Mouse (Mus musculus) inflammation-experienced regulatory T-cells, adult 6 months (primary cell): ENCODE measurements around the gene Gm15217. TPM values are rescaled to one million over a fixed set of nuclear protein-coding genes. Genes with fewer than 3 reads are reported as not detected.

Experiments
- ATAC-seq: one replicate; pipeline ENCODE4 v1.8.0; 2017
- polyA plus RNA-seq, 3 experiments: library from polyadenylated mRNA; unstranded; fragments of 100-300 nt; shearing (Covaris generic); gene quantifications; one replicate each; pipeline ENCODE4 v1.2.1; 2017

Gm15217 gene
- not detected for polyA plus RNA-seq

DNA sequence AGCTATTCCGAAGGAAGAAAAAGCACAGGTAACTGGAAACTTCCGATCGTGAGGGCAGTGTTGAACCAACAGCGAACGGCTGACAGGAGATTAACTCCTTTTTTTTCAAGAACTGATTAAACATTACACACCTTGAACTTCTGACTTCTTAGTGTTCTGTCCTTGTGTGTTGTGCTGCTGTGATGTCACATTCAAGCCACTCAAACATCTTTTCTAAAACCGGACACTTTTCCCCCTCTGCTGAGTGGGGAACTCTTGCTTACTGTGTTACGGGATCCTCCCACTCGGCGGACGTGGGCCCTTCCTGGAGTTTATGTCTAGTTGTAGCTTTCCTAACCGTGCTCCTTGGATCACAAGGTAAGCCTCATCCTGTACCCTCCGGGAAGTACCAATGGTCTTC lies at the start of gene Gm15217:
Gm15217 (plus strand) TSS at position 130 of the 400 bp plus-strand sequence.
- ATAC-seq, result no peak

DNA sequence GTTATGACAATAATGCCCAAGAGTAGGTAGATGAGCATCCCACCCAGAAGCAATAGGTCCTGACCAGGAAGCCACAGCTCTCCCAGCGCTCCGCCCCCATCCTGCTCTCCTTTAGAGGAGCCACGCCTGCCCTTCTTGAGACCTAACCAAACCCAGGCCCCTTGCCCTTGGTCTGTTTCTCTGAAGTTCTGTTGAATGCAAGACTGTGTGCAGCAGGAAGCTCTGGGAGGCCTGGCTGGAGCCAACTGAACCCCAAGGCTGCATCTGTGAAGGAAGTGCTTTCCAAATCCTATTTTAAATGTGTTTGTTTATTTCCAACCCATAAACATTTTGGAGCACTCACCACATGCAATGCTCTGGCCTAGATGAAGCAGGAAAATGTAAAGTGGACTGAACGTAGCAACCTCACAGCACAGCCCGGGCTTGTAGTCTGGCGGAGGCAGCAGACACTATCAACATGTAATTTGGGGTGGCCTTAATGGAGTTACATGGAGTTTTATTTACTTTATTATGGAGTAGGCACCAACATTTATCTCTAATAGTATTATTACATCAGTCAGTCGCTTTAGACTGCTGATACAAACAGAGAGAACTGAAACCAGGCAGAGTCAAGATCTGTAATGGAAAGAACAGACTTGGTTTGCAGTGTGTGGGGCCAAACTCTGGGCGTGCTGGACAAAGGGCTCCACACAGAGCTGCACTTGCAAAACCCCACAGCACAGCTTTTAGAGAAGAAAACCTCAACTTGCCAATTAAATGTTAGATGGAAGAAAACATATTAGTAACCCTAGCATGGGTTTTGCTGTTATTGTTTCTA lies 45.6 kb upstream of the Gm15217 start:
- no peak for ATAC-seq

DNA sequence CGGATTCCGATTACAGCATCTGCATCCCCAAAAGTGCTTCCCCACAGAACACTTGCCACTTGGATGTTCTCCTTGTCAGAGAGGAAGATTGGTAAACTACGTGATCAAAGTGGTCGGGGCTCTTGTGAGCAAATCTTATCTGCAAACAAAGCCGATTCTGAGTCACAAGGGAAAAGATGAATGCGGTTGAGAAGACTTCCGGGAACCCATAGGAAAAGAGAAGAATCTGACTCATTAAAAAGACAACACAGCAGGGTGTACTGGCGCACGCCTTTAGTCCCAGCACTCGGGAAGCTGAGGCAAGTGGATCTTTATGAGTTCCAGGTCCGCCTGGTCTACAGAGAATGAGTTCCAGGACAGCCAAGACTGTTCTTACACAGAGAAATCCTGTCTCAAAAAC lies 40.4 kb upstream of the Gm15217 start:
- no peak for ATAC-seq

- no peak for ATAC-seq
Measured at GRCm38 (mm10) chr14:46344750-46345149, 34.5 kb upstream of the Gm15217 start.

GRCm38 (mm10) chr14:46357286-46357685 lies 21.9 kb upstream of the Gm15217 start:
- ATAC-seq, result no peak

DNA sequence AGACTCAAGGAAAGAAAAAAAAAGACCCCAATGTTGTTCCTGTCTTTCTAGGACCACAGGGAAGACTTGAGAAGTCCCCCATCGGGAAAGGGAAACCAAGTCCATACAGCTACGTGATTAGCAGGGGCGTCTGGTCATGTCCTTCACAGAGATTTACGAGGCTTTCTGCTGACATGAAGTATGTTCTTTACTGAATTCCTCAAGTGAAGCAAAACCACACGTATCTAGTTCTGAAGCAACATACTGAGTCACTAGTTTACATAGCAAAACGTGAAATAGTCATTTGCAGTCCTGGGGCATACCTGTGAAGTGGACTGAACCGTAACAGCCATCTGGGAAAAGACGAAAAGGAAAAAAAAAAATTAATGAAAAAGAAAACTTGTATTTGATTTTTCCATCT lies 21.5 kb upstream of the Gm15217 start:
- no peak for ATAC-seq

- no peak for ATAC-seq
Measured at GRCm38 (mm10) chr14:46363209-46363608, 16.0 kb upstream of the Gm15217 start.

GRCm38 (mm10) chr14:46372452-46372851 lies 6.8 kb upstream of the Gm15217 start:
- ATAC-seq, result no peak

DNA sequence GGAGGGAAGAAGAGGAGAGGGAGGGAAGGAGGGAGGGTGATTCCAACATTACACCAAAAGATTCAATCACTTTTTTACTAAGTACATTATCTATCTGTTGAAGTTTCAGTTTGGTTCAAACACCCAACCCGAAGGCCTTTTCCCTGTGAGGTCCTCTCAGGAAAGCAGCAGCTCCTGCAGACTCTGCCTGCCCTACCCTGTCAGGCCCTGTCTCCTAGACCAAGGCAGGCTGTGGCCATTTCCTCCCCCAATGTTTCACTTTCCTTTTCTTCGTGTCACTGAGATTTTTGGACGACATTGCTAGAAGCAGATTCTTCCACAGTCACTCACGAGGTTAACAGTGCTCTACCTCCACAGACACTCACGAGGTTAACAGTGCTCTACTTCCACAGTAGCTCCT lies 3.4 kb upstream of the Gm15217 start:
- ATAC-seq, result no peak

DNA sequence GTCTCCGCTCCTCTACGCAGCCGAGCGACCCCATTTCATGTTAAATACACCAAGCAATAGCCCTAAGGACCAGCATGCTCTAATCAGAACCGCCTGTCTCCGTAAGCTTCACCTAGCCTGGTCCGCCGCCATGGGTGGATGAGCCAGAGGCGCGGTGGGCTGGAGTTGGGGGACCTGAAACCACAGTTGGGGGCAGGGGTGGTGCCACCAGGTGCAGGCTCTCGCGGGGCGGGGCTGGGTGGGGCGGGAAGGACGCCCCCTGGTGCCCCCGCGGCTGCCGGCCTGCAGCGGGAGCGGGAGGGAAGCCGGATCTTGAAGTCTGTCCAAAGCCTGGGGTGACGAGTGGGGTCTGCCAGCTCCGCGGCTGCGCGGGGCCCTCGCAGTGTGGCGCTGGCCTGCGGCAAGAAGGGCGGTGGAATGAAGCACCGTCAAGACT lies 1.1 kb downstream of the Gm15217 start:
- no peak for ATAC-seq

- no peak for ATAC-seq
Measured at GRCm38 (mm10) chr14:46381457-46381856, 2.2 kb downstream of the Gm15217 start.

- ATAC-seq, result no peak
Measured at GRCm38 (mm10) chr14:46384946-46385691, 5.9 kb downstream of the Gm15217 start.

- no peak for ATAC-seq
Measured at GRCm38 (mm10) chr14:46385701-46386477, 6.7 kb downstream of the Gm15217 start.

- no peak for ATAC-seq
Measured at GRCm38 (mm10) chr14:46386478-46387356, 7.5 kb downstream of the Gm15217 start.

DNA sequence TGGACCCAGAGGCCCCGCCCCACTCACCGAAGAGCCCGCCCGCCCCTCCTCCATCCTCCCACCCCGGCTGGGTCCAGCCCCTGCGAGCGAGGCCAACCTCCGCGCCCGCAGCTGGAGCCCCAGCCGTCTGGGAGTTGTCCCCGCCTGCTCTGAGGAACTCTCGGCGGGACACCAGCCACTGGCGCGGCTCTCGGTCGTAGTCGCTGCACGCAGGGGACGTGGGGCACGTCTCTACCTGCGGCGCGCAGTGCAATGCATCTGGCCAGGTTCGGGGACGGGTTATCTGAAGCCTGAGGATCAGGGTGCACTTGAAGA lies 8.1 kb downstream of the Gm15217 start:
- ATAC-seq, result no peak

DNA sequence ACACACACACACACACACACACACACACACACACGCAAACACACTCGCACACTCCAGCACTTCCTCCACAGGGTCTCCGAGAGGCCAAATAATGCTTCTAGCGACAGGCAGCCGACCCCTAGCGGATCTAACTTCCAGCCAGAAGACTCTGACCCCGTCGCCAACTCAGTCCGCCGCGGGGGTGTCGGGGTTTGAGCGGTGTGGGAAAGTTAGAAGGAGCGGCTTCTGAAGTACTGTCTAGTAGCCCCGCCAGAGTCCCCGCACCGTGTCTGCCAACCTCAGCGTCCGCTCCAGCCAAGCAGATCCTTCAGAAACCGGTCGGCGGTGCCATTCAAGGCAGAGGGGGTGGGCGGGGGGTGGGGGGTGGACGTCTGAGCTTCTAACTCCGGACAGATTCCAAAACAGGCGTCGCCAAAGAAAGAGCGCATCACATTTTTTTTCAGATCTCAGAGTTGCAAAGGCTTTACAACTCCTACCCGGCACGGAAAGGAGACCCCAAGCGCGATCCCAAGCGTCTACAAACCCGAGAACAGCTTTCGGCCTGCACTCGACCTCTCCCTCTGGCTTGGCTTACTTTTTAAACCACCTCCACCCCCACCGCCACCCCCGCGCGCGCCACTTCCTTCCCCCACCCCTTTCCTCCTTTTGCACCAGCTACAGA lies 8.7 kb downstream of the Gm15217 start:
- no peak for ATAC-seq

GRCm38 (mm10) chr14:46388636-46389035 lies 9.4 kb downstream of the Gm15217 start:
- no peak for ATAC-seq

- no peak for ATAC-seq
Measured at GRCm38 (mm10) chr14:46389438-46390248, 10.4 kb downstream of the Gm15217 start.

DNA sequence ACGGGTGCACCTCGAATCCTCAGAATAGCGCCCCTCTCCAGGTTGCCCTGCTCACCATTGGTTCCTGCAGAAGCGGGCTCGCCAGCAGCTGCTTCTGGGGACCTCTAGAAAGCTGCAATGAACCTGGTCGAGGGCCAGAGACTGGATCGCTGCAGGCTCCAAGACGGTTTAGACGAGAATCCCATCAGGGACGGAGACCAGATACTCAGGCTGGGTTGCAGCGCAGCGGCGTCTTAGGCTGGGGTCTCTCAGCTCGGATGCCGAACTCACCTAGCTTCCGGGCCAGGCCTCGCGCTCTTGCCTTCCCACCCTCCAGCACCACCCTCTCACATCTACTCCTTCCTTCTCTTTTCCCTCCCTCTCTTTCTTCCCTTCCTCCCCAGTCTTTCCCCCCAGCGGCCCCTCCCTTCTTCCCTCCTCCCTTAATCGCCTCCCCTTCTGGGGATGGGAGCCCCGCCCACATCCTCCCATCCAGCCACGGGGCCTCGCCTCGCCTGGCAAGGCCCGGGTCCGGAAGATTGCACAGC lies 11.1 kb downstream of the Gm15217 start, which contains the start of gene Bmp4:
Bmp4 (minus strand) TSS at position 421 of the 527 bp plus-strand sequence.
- no peak for ATAC-seq

- ATAC-seq, result no peak
Measured at GRCm38 (mm10) chr14:46391621-46392170, 12.5 kb downstream of the Gm15217 start.
